Mouse (Mus musculus) cerebellum, adult 2 months (tissue): ENCODE measurements around the gene Myo1b. TPM values are rescaled to one million over a fixed set of nuclear protein-coding genes. Genes with fewer than 3 reads are reported as not detected.
"Not testable (repeated sequence)": the region's sequence is repeated elsewhere in the genome, so short reads cannot be mapped to it uniquely, and the experiment has no call there.

Source experiments
- DNase-seq, 2 experiments: peaks; one replicate each; pipeline ENCODE4 v3.0.0; 2021
- H3K27ac ChIP-seq: fragments of 200-500 bp; 2 replicates; pipeline ENCODE4 v1.5.1; 2012; ENCODE audit warnings: low read length, control low read depth, inconsistent platforms; ENCODE audit not compliant: insufficient read depth
- H3K27me3 ChIP-seq: fragments of 200-500 bp; 2 replicates; pipeline ENCODE4 v1.6.1; 2012; ENCODE audit warnings: inconsistent platforms, mild to moderate bottlenecking, low read length, moderate library complexity; ENCODE audit not compliant: control insufficient read depth, insufficient read depth
- H3K4me1 ChIP-seq: fragments of 200-500 bp; 2 replicates; pipeline ENCODE4 v1.6.1; 2011; ENCODE audit warnings: low read length; ENCODE audit not compliant: control insufficient read depth, insufficient read depth
- H3K4me3 ChIP-seq: fragments of 200-500 bp; replicated peaks from 2 replicates; pipeline ENCODE3; 2011; ENCODE audit warnings: mild to moderate bottlenecking, low read depth, low read length, control low read depth; ENCODE audit not compliant: insufficient read depth
- CTCF ChIP-seq: fragments of 200-500 bp; IDR thresholded peaks from 2 replicates; pipeline ENCODE4 v1.5.1; 2011; ENCODE audit warnings: low read depth, mild to moderate bottlenecking, control low read depth, low read length, moderate library complexity, borderline replicate concordance; ENCODE audit not compliant: insufficient read depth
- POLR2A ChIP-seq: fragments of 200-500 bp; IDR thresholded peaks from 2 replicates; pipeline ENCODE4 v1.6.1; 2011; ENCODE audit warnings: low read length, control low read depth, borderline replicate concordance; ENCODE audit not compliant: insufficient read depth
- WGBS: fragments of 180-500 bp; shearing (Covaris S2); methylation state at CpG from one replicate; pipeline ENCODE4 v1.1.7; 2018; 5-methylcytosine and 5-hydroxymethylcytosine counted together
- polyA plus RNA-seq: library from polyadenylated mRNA; depleted of rRNA; stranded (reverse); fragments of >200 nt; gene quantifications from 2 replicates; pipeline ENCODE4 v1.2.3, GENCODE M21; 2012

Gene Myo1b
- polyA plus RNA-seq, 1 experiment = 10.2 TPM

- WGBS = 25% methylated on average over 9 of the region's 9 CpGs
- peak in 1 of 2 experiments; percentile 7 for DNase-seq
- Histone ChIP-seq H3K4me3 (no peak overlapping the region), H3K4me1 (no peaks in the 10 kb centered on the region), H3K27me3 (no peaks in the 10 kb centered on the region), H3K27ac (no peak overlapping the region)
- no peak for TF ChIP-seq CTCF
- TF ChIP-seq POLR2A = no peak
These were observed 36.5 kb downstream of the Myo1b start for GRCm38 (mm10) chr1:51879333-51879770.

GRCm38 (mm10) chr1:51875462-51876225, 40.2 kb downstream of the Myo1b start:
- DNase-seq = no peak
- no peak for TF ChIP-seq POLR2A
- TF ChIP-seq CTCF = no peak
- Histone ChIP-seq H3K4me1 (no peaks in the 10 kb centered on the region; the same call in 1 of the 2 replicates), H3K27me3 (no peaks in the 10 kb centered on the region), H3K4me3 (no peak overlapping the region), H3K27ac (no peak overlapping the region)
- 91% methylated on average over 15 of the region's 15 CpGs for WGBS

- WGBS = 84% methylated on average over 7 of the region's 7 CpGs
- DNase-seq = no peak
- H3K27ac ChIP-seq = no peak overlapping the region
- H3K4me1 ChIP-seq = no peaks in the 10 kb centered on the region; the same call in 1 of the 2 replicates
- no peak for TF ChIP-seq CTCF
- no peak for TF ChIP-seq POLR2A
- H3K4me3 ChIP-seq = no peak overlapping the region
- H3K27me3 ChIP-seq = no peaks in the 10 kb centered on the region
These were observed 43.2 kb downstream of the Myo1b start for GRCm38 (mm10) chr1:51872493-51873261.

- 100% methylated on average over 2 of the region's 2 CpGs for WGBS
- not testable (repeated sequence) for H3K4me1 ChIP-seq, H3K27ac ChIP-seq, DNase-seq, H3K27me3 ChIP-seq, H3K4me3 ChIP-seq
These were observed 44.6 kb downstream of the Myo1b start for GRCm38 (mm10) chr1:51871234-51871633.

- DNase-seq = no peak
- no peak overlapping the region for H3K27ac ChIP-seq
- TF ChIP-seq CTCF (no peak), POLR2A (no peak)
- 96% methylated on average over 8 of the region's 8 CpGs for WGBS
- H3K4me3 ChIP-seq = no peak overlapping the region
- H3K27me3 ChIP-seq = no peaks in the 10 kb centered on the region
- H3K4me1 ChIP-seq = no peaks in the 10 kb centered on the region
These were observed 52.9 kb downstream of the Myo1b start for GRCm38 (mm10) chr1:51862828-51863421.

GRCm38 (mm10) chr1:51860837-51861236, 55.0 kb downstream of the Myo1b start:
- H3K4me3 ChIP-seq = no peak overlapping the region
- no peaks in the 10 kb centered on the region for H3K4me1 ChIP-seq
- no peak overlapping the region for H3K27ac ChIP-seq
- no peaks in the 10 kb centered on the region for H3K27me3 ChIP-seq
- WGBS = 90% methylated on average over 10 of the region's 10 CpGs
- TF ChIP-seq CTCF = no peak
- DNase-seq = no peak

DNA sequence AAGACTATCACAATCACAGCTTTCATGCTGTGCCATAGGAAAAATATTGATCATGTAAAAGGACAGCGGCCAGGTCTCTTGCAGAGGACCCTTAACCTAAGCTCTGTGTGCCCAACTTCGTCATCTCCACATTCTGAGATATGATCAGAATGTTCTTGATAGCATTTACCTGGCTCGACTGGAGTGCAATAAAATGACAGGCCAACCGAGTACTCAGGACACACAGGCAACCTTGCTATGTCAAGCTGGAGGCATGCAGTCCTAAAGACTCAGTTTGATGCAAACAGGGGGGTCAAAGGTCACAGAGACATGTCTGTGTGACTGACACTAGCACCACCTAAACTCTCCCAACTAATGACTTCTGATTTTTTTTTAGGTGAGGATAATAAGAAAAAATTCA, 58.9 kb downstream of the Myo1b start:
- no peaks in the 10 kb centered on the region for H3K27me3 ChIP-seq
- TF ChIP-seq CTCF = no peak
- no peak for TF ChIP-seq POLR2A
- 90% methylated on average over 4 of the region's 4 CpGs for WGBS
- H3K4me3 ChIP-seq = no peak overlapping the region
- no peak for DNase-seq
- no peaks in the 10 kb centered on the region for H3K4me1 ChIP-seq
- no peak overlapping the region for H3K27ac ChIP-seq
